Mouse (Mus musculus) thymus, adult 2 months (tissue): ENCODE results near the gene Snx15.

Source experiments
- CTCF ChIP-seq: fragments of 200-500 bp; IDR thresholded peaks from 2 replicates; pipeline ENCODE4 v1.5.1; 2012; ENCODE audit warnings: mild to moderate bottlenecking, control low read depth, low read length, moderate library complexity, borderline replicate concordance; ENCODE audit not compliant: control insufficient read depth, poor library complexity, insufficient read depth; ENCODE audit errors: extremely low read depth
- POLR2A ChIP-seq: fragments of 200-500 bp; IDR thresholded peaks from 2 replicates; pipeline ENCODE4 v1.6.1; 2012; ENCODE audit warnings: mild to moderate bottlenecking, low read length, control low read depth, moderate library complexity; ENCODE audit not compliant: control insufficient read depth, poor library complexity, insufficient read depth; ENCODE audit errors: extremely low read depth

- TF ChIP-seq CTCF, result no peak
- no peak for TF ChIP-seq POLR2A
These were observed 4.2 kb upstream of the Snx15 start for GRCm38 (mm10) chr19:6132171-6132827.
